Mouse (Mus musculus) cerebellum, adult 9-10 months (tissue): ENCODE results near the gene Cadps2.

Source experiments
- DNase-seq: peaks from one replicate; pipeline ENCODE4 v3.0.0; 2022

The Cadps2 gene

DNA sequence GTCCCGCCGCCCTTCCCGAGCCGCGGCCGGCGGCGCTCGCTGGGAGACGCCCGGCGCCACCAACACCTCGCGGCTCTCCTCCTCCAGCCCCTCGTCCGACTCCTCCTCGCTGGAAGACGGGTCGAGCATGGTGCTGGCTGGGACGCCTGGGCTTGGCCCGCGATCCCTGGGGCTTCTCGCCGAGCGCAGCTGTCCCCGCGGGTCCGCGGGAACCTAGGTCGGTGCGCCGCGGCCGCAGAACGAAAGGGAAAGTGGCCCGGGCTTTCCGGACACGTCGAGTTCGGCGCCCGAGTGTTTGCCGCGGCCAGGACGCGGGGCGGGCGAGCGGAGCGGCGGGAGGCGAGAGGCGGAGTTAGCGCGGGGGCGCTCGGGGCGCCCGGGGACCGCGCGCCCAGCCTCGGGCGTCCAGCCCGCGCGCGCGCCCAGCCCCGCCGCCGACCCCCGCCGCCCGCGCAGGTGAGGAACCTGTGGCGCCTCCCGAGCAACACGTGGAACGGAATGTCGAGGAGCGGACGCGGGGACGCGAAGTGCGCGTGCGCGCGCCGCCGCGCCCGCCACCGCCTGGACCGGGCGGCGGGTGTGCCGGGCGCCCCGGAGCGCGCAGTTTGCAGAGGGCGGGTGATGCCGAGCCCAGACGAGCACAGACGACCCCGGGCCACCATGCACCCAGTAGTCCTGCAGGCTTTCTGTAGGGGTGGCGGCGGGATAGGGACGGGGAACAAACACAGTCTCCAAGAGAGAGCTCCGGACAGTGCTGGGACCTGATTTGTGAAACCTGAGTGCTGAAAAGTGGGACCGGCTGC, at the start of gene Cadps2:
Cadps2 (minus strand) TSS at position 413 of the 803 bp plus-strand sequence.
- peak; percentile 70 for DNase-seq

DNA sequence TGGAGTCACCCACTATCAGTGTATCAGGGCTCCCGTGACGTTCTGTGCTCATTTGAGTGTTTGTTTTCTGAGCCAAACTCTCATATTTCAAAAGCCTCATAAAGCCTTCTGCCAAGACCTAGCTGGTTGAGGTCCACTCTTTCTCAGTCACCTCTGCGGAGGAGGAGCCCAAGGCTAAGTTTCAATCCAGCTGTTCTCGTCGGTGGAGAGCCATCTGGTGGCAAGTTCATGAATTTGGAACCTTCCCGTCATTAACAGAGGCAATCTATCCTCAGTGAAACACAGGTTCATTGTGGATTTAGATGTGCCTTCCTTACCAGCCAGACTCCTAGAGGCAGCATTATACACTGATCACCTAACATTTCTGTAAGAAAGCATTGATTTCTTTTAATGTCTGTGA, 47.2 kb upstream of the Cadps2 start:
- DNase-seq, result no peak

DNA sequence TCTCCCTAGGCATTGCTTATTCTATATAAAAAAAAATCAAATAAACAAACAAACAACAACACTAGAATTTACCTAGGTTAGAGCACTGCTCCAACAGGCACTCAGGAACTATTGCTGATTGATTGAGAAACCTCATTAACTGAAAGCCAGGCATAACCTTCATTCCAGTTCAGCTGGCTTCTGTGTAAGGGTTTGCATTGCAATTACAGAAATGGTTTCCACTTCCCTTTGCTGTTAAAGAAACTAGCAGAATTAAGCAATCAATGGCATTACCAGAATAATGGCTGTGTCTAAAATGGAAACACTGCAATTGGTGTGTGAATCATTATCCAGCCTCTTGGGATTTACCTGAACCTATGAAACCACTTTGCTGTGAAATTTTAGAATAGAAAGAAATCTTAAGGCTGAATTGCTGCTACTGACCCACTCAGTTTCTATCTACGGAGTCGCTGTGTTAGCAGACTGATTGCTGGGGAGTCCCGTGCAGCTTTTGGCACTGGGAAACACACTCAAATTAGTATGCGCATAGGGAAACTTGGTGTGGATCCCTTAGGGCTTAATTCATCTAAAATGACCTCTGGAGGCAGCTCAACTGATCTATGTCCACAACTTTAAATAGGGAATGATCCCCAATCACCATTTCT, 37.7 kb upstream of the Cadps2 start:
- DNase-seq, result no peak

DNA sequence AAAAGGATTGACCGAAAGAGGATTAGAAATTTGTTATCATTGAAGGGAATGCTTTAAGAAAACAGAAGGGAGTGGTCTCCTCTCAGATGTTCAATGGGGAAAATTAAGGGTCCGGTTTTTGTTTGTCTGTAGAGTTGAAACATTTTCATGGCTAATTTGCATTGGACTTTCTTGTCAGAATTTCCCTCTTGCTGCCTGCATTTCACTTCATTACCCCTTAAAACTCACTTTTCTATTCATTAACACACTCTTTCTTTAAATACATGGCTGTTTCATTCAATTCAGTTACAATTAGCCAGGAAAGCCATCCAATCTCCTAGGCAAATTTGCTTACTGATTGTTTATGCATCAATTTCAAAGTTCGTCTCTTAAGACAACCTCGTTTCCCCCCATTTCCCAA, 37.1 kb upstream of the Cadps2 start:
- no peak for DNase-seq

DNA sequence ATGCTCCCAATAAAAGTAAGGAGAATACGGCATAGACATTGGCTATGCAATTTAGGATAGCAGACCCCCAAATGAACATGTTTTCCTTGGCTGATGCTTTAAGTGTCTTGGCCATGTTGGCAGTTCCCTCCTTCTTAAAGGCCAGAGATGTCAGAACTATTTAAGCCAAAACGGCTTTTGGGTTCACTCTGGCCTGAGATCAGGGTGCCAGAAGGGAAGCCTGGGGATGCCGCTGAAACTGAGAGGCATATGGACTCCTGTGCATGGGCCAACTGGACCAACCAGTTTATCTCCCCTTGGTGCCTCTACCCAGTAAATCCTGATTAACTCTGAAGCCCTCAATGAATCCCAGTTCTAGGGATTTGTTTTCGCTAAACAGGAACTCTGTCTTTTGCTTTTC, 34.6 kb upstream of the Cadps2 start:
- DNase-seq, result peak; percentile 93

DNA sequence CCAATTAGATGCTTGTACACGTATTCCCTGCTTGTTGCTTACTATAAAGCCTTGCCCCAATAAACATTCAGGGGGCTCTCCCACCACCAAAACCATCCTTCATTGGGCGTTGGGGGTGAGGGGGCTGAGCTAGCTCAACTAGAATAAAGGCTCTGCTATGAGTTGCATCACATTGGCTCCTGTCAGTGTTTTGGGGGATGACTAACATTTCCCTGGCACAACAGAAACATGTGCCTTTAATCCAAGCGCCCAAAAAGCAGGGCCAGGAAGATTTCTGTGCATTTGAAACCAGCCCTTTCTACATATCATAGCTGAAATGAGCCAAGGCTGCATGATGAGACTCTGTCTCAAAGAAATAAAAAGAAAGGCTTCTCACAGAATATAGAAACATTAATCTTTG, 34.0 kb upstream of the Cadps2 start:
- DNase-seq, result no peak

DNA sequence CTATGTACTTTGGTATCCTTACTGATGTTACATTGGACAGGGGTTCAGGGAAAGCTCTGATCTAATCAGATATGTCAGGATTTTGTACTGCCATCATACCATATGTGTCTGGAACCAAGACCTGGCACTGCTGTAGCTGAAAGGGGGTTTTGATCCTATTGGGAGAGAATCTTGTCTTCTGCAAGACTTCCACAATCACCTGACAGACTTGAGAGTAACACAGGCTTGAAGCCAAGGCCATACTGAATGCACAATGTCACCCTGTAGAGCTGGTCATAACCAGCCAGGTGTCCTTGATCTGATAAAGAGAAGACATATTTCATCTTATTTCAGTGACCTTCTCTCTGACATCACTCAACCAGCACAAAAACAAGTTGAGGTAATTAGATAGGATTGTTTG, 30.8 kb upstream of the Cadps2 start:
- no peak for DNase-seq

DNA sequence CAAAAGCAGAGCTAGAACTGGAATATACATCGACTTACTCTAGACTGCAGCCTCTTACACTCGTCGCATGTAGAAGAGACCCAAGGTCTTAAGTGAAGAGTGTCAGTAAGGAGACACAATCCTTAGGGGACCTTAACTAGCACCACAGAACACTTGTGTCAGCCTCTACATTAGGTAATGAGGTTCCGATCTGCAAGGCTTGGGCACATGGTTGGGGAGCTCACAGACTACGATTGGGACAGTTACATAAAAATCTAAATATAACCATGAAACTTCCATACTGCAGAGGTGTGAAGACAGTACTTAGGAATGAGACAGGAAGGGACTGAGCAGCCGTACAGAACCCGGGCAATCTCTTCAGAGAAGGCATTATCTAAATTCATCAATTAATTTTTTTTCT, 27.1 kb upstream of the Cadps2 start:
- DNase-seq, result no peak

DNA sequence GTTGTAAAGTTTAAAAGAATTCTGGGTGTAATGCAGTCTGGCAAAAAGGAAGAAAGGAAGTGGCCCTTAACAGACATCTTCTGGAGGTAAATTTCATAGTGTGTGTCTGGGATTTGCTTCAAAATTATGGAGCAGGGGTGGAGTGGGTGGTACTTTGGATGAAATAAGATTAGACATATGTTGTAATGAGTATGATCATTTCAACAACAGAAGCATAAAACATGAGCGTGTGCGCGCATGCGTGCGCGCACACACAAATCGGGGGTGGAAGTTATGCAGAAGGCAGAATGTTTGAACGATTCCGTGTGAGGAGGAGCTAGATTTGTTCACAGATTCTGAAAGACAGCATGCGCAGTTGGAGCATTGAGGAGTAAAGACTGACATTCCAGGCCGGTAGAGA, 14.2 kb upstream of the Cadps2 start:
- no peak for DNase-seq

DNA sequence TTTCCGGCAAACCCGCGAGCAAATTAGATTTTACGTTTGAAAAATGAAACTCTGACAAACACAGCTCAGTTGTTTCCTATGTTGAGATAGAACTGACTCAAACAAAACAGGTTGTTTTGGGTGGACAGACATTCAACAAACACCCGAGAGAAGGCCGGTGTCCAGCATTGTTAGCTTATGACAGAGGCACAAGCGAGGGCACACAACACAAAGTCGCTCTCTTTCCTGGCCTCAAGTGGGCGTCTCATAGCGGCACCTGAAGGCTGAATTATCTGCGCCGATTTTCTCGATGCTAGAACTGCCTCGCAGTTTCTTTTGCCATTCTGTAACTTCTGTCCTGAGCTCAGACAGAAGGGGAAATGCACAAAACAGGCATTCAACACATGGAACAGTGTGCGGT, 780 bp upstream of the Cadps2 start:
- DNase-seq, result peak; percentile 76

DNA sequence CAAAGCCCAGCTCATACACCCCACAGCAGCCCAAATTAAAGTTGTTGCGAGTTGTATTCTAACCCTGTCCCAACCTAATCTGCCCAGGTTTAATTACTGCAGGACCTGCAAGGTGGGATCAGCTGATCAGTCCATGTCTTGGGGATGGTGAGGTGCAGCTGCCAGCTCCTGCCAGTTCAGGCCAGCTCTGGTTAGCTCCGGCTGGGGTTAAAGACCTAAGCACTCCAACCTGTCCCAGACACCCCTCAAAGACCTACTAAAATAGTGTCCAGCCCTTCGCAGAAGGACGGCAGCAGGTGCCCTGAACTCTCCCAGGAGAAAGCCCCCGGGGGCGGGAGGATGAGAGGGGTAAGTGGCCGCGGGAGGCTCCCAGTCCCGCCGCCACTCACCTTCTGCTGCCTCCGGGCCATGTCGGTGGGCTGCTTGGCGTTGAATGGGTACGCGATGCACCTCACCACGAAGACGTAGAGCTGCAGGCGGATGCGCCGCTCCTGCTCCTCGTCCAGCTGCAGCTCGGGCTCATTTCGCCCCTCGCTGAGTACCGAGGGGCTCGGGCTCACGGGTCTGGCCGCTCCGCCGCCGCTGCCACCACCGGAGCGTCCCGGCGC, 716 bp downstream of the Cadps2 start:
- DNase-seq, result peak; percentile 74

DNA sequence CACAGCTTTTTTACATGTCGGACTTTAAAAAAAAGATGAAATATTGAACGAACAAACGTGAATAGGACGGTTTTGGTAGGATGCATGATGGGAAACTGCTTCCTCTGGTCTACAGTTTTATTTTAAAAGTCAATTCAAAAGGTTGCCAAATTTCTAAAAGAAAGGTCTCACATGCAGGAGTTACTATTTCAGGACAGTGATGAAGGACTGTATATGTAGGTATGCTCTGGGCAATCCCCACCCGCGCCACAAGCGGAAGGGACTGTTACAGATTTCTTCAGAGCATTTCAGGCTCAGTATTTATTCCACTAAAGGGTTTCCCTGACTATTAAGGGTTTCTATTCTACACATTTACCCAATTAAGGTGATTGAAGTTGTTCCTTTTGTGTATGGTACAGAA, 1.6 kb downstream of the Cadps2 start:
- peak; percentile 50 for DNase-seq

DNA sequence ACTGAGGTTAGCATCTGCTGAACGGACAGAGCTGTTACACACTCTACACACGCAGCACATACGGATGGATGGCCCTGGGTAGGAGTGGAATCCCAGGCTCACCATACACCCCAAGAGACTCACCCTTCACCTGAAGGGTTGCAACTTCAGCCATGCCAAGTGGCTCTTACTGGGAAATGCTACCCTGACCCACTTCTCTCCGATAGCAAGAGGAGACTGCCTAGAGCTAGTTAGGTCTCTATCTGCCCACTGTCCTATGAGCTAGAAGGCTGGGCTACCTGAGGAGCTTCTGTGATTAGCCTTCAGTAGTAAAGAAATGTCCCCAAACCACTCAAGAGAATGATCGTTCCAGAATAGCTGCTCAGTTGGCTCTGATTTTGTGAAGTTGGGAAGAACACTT, 2.1 kb downstream of the Cadps2 start:
- DNase-seq, result peak; percentile 53

DNA sequence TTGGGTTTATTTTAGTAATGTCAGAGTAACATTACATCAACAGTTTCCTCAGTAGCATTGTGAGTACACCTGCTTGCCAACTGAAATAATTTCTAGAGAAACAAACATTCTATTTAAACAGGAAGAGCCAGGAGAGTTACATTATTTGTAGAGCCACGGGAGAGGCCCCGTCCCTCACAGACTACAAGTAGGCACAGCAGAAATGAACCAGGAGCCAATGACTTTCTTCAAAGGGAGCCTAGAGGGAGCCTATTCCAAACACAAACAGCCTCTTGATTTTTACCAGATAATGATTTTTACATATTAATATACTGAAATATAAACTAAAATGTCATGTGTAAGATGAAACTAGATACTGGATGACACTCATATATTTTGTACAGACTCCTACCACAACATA, 2.5 kb downstream of the Cadps2 start:
- no peak for DNase-seq

DNA sequence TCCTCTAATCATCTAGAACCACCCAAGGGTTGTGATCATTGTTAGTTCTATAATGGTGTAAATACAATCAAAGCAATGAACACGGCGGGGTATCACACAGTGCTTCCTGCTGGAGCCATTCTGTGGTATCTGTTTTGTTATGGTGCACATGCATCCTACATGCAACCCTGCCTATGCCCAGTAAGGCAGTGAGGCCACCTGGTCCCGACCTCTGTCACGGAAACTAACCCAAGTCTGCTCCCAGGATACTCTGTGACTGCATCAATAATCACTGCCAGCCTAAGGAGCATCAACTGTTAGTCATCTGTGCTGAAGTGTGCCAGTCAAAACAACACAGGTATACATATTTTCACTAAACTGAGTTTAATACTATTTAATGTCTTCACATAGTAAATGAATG, 3.7 kb downstream of the Cadps2 start:
- DNase-seq, result peak; percentile 60

DNA sequence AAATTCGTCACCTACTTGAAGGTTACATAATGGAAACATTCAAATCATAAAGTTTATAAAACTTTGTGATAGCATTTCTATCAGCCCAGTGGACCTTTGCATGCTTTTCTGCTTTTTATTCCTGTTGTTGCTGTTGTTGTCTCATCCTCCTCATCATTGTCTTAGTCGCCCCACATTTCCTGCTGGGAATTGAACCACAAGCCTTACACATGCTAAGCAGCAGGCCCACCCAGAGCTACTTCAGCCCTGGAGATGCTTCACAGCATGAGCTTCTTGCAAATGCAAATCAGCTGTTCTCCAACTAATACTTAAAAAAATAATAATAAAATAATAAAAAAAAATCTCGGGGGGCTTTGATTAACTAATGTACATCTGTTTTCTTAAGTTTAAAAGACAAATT, 8.5 kb downstream of the Cadps2 start:
- DNase-seq, result no peak

DNA sequence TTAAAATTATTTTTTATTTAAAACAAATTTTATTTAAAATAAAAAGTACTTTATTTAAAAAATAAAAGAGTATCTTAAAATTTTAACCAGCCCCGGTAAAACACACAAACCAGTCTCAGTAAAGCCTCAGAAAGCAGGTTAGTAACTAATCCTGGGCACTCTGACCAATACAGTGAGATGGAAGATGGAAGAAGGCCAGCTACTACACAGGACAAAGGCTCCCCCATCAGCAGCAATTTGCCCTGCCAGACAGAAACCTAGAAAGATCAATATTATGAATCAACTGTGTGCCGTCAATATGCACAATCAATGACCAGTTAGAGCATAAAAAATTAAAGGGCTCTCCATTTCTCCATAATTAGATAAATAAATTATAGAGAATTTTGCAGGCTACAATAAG, 9.9 kb downstream of the Cadps2 start:
- DNase-seq, result no peak

DNA sequence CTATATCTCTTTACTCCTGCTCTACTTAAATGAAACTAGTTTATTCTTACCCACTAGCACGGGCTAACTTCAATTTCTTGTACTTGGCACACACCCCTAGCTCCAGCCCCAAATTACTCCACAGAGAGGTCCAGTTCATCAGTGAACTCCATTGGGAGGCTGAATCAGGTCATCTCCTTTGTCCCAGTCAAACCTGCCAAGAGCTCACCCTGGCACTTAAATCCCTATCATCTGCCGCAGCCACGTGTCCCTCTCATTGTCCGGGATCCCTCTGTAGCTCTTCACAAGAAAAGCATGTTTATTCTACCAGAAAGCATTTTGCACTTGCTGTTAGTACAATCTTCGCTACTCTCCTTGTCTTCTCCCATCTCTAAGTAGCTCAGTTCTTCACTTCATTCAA, 17.4 kb downstream of the Cadps2 start:
- DNase-seq, result peak; percentile 84

DNA sequence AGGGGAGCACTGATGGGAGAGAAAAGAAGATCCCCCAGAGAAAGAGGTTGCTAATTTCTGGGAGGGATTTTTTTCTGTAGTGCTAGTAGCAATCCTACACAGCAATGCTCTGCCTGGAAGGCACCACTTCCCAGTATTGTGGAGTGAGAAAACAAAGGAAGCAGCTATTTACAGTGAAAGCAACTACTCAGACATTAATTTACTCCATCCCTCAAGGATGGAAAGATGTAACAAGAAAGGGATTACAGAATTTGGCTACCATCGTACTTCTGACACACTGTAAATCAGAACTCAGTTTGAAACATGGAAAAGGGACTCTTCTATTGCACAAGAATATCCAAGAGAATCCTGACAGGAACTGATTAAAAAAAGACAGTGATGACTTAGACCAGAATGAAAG, 29.1 kb downstream of the Cadps2 start:
- no peak for DNase-seq

DNA sequence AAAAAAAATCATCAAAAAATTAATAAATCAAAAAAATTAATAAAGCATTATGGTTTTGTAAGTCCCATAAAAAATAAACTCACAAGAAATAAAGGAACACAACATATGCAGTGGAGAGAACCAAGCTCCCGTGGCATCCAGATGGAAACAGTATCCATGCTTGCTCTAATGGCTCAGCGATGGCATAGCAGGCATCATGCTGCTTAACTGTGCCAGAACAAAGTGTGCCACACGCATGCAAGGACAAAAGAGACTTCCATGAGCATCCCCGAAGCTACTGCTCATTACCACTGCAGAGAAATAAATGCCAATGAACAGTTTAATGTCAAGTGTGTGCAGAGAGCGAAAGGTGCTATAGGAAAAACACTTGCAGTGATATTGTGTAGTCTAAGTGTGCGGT, 29.9 kb downstream of the Cadps2 start:
- DNase-seq, result peak; percentile 48

DNA sequence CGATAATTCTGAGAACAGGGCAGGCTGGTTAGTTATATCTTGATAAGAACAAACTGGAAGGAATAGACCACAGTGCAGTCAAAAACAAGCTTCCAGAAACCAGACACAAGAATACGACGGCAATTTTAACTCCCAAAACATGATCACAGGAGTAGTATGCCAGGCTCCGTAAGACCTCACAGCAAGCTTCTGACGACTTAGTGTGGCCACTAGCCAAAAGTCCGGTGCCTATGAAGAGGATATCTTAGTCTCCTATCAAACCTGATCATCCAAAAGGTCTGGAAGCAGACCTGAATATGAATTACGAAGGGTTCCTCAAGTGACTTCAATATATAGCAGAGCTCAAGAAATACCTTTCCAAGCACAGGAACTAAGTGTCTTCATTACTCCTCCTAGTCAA, 33.9 kb downstream of the Cadps2 start:
- peak; percentile 51 for DNase-seq

DNA sequence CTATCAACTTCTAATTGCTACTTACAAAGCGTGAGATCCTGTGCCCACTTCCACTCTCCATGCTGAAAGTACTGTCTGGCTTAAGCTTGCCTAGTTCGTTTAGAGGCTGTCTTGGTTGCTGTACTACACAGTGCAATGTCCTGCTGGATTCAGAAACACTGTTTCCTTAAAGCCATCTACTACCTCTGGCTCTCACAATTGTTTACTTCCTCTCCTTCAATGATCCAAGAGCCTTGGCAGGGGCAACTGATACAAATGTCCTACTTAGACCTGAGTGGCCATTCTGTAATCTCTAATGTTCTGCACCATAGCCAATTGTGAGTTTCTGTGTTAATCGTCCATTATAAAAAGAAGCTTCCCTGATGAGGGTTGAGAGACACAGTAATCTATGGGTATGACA, 47.4 kb downstream of the Cadps2 start:
- peak; percentile 53 for DNase-seq

DNA sequence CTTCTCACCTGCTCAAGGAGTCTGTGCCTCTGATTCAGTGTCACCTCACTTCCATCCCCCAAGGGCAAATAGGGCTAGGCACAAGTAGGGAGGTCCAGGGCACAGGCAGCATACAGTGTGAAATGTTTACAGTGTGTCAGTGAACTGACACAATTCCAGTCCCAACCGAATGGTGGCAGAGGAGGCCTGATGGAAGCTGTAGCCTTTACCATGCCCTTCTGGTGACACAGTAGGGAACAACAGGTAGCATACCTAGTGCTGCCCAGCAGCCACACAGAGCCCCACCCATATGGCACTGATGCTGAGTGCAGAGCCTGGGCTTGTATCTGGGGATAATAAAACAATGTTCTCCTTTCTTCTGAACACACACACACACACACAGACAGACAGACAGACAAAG, 61.6 kb downstream of the Cadps2 start:
- DNase-seq, result peak; percentile 55

DNA sequence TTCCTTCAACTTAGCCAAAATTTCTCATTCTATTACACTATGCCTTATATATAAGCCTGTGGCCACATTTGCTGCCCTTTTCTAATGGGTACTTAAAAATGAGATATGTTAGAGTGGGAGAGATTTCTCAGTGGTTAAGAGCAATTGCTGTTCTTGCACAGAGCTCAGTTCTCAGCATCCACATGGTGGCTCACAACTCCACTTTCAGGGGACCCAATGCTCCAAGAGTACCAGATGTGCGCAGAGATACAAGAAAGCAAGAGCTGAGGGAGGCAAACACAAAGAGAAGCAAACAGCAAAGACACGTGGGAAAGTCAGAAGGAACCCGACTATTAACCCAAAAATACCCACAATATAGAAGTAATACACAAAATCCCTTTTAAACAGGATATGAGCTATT, 77.0 kb downstream of the Cadps2 start:
- no peak for DNase-seq
